Mouse (Mus musculus) neural tube, embryonic 13.5 days (tissue): ENCODE results near the gene Gm20388. TPM values are rescaled to one million over a fixed set of nuclear protein-coding genes. Genes with fewer than 3 reads are reported as not detected.

Experiments
- ATAC-seq: fragments of 200-750 bp; cut with Nextera tagmentation; 2 replicates; pipeline ENCODE4 v1.8.0; 2017; ENCODE audit warnings: low read depth, mild to moderate bottlenecking, moderate TSS enrichment, moderate library complexity
- H3K27ac ChIP-seq: fragments of 300-500 bp; sonication (generic); replicated peaks from 2 replicates; pipeline ENCODE4 v1.5.1; 2015; ENCODE audit warnings: moderate library complexity, mild to moderate bottlenecking, inconsistent platforms
- H3K27me3 ChIP-seq: fragments of 300-500 bp; sonication (generic); 2 replicates; pipeline ENCODE4 v1.6.1; 2015; ENCODE audit warnings: mild to moderate bottlenecking, inconsistent platforms
- H3K36me3 ChIP-seq: fragments of 300-500 bp; sonication (generic); 2 replicates; pipeline ENCODE4 v1.6.1; 2015; ENCODE audit warnings: mild to moderate bottlenecking, inconsistent platforms
- H3K4me1 ChIP-seq: fragments of 300-500 bp; sonication (generic); replicated peaks from 2 replicates; pipeline ENCODE4 v1.6.1; 2015; ENCODE audit warnings: inconsistent platforms
- H3K4me2 ChIP-seq: fragments of 300-500 bp; sonication (generic); 2 replicates; pipeline ENCODE4 v1.6.1; 2015; ENCODE audit warnings: inconsistent platforms, mild to moderate bottlenecking, moderate library complexity
- H3K4me3 ChIP-seq: fragments of 300-500 bp; sonication (generic); 2 replicates; pipeline ENCODE4 v1.5.1; 2015; ENCODE audit warnings: mild to moderate bottlenecking, inconsistent platforms
- H3K9ac ChIP-seq: fragments of 300-500 bp; sonication (generic); 2 replicates; pipeline ENCODE4 v1.6.1; 2015; ENCODE audit warnings: moderate library complexity, mild to moderate bottlenecking, inconsistent platforms
- H3K9me3 ChIP-seq: fragments of 300-500 bp; sonication (generic); 2 replicates; pipeline ENCODE4 v1.6.1; 2016; ENCODE audit warnings: inconsistent platforms
- WGBS: fragments of 180-500 bp; shearing (Covaris S2); methylation state at CpG from one replicate; pipeline ENCODE4 v1.1.7; 2015; 5-methylcytosine and 5-hydroxymethylcytosine counted together
- polyA plus RNA-seq: library from polyadenylated mRNA; unstranded; fragments of >200 nt; fragmentation: Nextera tagmentation; extraction: Ambion mirVana; gene quantifications from 2 replicates; pipeline ENCODE4 v1.2.1, GENCODE M21; 2015

The Gm20388 gene
- polyA plus RNA-seq, 1 experiment from 2014 or later: 0.27 TPM

GRCm38 (mm10) chr8:120473729-120474364, 563.2 kb downstream of the Gm20388 start:
- ATAC-seq: no peak
- H3K27me3 ChIP-seq: no peaks in the 10 kb centered on the region
- no peaks in the 10 kb centered on the region for H3K36me3 ChIP-seq
- H3K4me3 ChIP-seq: no peak overlapping the region
- H3K4me2 ChIP-seq: no peak overlapping the region
- H3K9me3 ChIP-seq: no peaks in the 10 kb centered on the region
- 79% methylated on average over 13 of the region's 13 CpGs for WGBS
- H3K27ac ChIP-seq: no peak overlapping the region
- H3K4me1 ChIP-seq: peaks cover 87% of the 10 kb centered on the region
- H3K9ac ChIP-seq: no peak overlapping the region

- WGBS: 84% methylated on average over 11 of the region's 11 CpGs
- no peaks in the 10 kb centered on the region for H3K36me3 ChIP-seq
- H3K4me1 ChIP-seq: peaks cover 89% of the 10 kb centered on the region
- 0 out of 2 replicates have a peak overlapping the region, but pooled peaks have one; percentile 52 for H3K27ac ChIP-seq
- no peaks in the 10 kb centered on the region for H3K9me3 ChIP-seq
- no peak overlapping the region for H3K9ac ChIP-seq
- H3K4me3 ChIP-seq: no peak overlapping the region
- H3K4me2 ChIP-seq: no peak overlapping the region
- H3K27me3 ChIP-seq: no peaks in the 10 kb centered on the region
- ATAC-seq: no peak
These were observed 564.0 kb downstream of the Gm20388 start for GRCm38 (mm10) chr8:120474496-120475235.

- peaks cover 79% of the 10 kb centered on the region for H3K4me1 ChIP-seq
- no peak for ATAC-seq
- H3K27ac ChIP-seq: peak overlapping the region; percentile 86; the same call in 1 of the 2 replicates
- H3K27me3 ChIP-seq: no peaks in the 10 kb centered on the region
- no peaks in the 10 kb centered on the region for H3K9me3 ChIP-seq
- no peak overlapping the region for H3K4me3 ChIP-seq
- WGBS: 87% methylated on average over 10 of the region's 10 CpGs
- no peak overlapping the region for H3K4me2 ChIP-seq
- no peak overlapping the region for H3K9ac ChIP-seq
- no peaks in the 10 kb centered on the region for H3K36me3 ChIP-seq
These were observed 565.0 kb downstream of the Gm20388 start for GRCm38 (mm10) chr8:120475462-120476201.

- no peaks in the 10 kb centered on the region for H3K9me3 ChIP-seq
- 0 out of 2 replicates have a peak overlapping the region, but pooled peaks have one; percentile 4 for H3K4me2 ChIP-seq
- H3K4me3 ChIP-seq: no peak overlapping the region
- H3K9ac ChIP-seq: no peak overlapping the region
- 21% methylated on average over 25 of the region's 25 CpGs for WGBS
- peak overlapping the region; percentile 86 for H3K27ac ChIP-seq
- no peak for ATAC-seq
- peaks cover 72% of the 10 kb centered on the region for H3K4me1 ChIP-seq
- no peaks in the 10 kb centered on the region for H3K36me3 ChIP-seq
- H3K27me3 ChIP-seq: no peaks in the 10 kb centered on the region
These were observed 566.3 kb downstream of the Gm20388 start for GRCm38 (mm10) chr8:120476711-120477575.

- 91% methylated on average over 11 of the region's 11 CpGs for WGBS
- ATAC-seq: no peak
These were observed 568.1 kb downstream of the Gm20388 start for GRCm38 (mm10) chr8:120478754-120479153.

GRCm38 (mm10) chr8:120479691-120480090, 569.0 kb downstream of the Gm20388 start:
- H3K4me3 ChIP-seq: no peak overlapping the region
- peaks cover 62% of the 10 kb centered on the region for H3K4me1 ChIP-seq
- no peak overlapping the region for H3K4me2 ChIP-seq
- WGBS: 84% methylated on average over 4 of the region's 4 CpGs
- no peak for ATAC-seq
- H3K27me3 ChIP-seq: no peaks in the 10 kb centered on the region
- H3K9ac ChIP-seq: no peak overlapping the region
- no peak overlapping the region for H3K27ac ChIP-seq
- no peaks in the 10 kb centered on the region for H3K36me3 ChIP-seq
- H3K9me3 ChIP-seq: no peaks in the 10 kb centered on the region

More at GRCm38 (mm10) chr8:120478754-120479153, 568.1 kb downstream of the Gm20388 start:
- Histone ChIP-seq H3K9ac (no peak overlapping the region), H3K4me3 (no peak overlapping the region), H3K27me3 (no peaks in the 10 kb centered on the region), H3K4me2 (no peak overlapping the region), H3K36me3 (no peaks in the 10 kb centered on the region), H3K9me3 (no peaks in the 10 kb centered on the region), H3K27ac (no peak overlapping the region), H3K4me1 (peaks cover 62% of the 10 kb centered on the region)

GRCm38 (mm10) chr8:120482015-120482689, 571.5 kb downstream of the Gm20388 start:
- no peaks in the 10 kb centered on the region for H3K36me3 ChIP-seq
- H3K4me3 ChIP-seq: no peak overlapping the region
- WGBS: 85% methylated on average over 9 of the region's 9 CpGs
- no peak overlapping the region; the same call in 1 of the 2 replicates for H3K9ac ChIP-seq
- no peak overlapping the region for H3K27ac ChIP-seq
- no peak for ATAC-seq
- peaks cover 66% of the 10 kb centered on the region for H3K4me1 ChIP-seq
- no peaks in the 10 kb centered on the region for H3K27me3 ChIP-seq
- no peaks in the 10 kb centered on the region for H3K9me3 ChIP-seq
- H3K4me2 ChIP-seq: no peak overlapping the region

- H3K27me3 ChIP-seq: no peaks in the 10 kb centered on the region
- 0 out of 2 replicates have a peak overlapping the region, but pooled peaks have one; percentile 91 for H3K4me2 ChIP-seq
- H3K9me3 ChIP-seq: no peaks in the 10 kb centered on the region
- no peak overlapping the region for H3K4me3 ChIP-seq
- 0 out of 2 replicates have a peak, but pooled peaks have one; percentile 9 for ATAC-seq
- peak overlapping the region; percentile 99 for H3K27ac ChIP-seq
- 15% methylated on average over 6 of the region's 6 CpGs for WGBS
- H3K4me1 ChIP-seq: peaks cover 50% of the 10 kb centered on the region
- H3K9ac ChIP-seq: peak overlapping the region; percentile 93
- H3K36me3 ChIP-seq: no peaks in the 10 kb centered on the region
These were observed 573.8 kb downstream of the Gm20388 start for GRCm38 (mm10) chr8:120484460-120484859.

GRCm38 (mm10) chr8:120485116-120485515, 574.5 kb downstream of the Gm20388 start:
- Histone ChIP-seq H3K36me3 (no peaks in the 10 kb centered on the region), H3K9me3 (no peaks in the 10 kb centered on the region), H3K4me1 (peaks cover 56% of the 10 kb centered on the region), H3K9ac (peak overlapping the region; percentile 93), H3K27me3 (no peaks in the 10 kb centered on the region), H3K27ac (peak overlapping the region; percentile 99), H3K4me3 (no peak overlapping the region), H3K4me2 (peak overlapping the region; percentile 91; the same call in 1 of the 2 replicates)
- 0 out of 2 replicates have a peak, but pooled peaks have one; percentile 2 for ATAC-seq
- 21% methylated on average over 6 of the region's 6 CpGs for WGBS

GRCm38 (mm10) chr8:120485551-120486476, 575.2 kb downstream of the Gm20388 start:
- 11% methylated on average over 21 of the region's 21 CpGs for WGBS
- H3K9ac ChIP-seq: peak overlapping the region; percentile 93

More at GRCm38 (mm10) chr8:120485551-120486476, 575.2 kb downstream of the Gm20388 start:
- peak overlapping the region; percentile 96 for H3K4me3 ChIP-seq
- H3K27ac ChIP-seq: peak overlapping the region; percentile 99
- ATAC-seq: no peak
- peak overlapping the region; percentile 91 for H3K4me2 ChIP-seq
- H3K9me3 ChIP-seq: no peaks in the 10 kb centered on the region
- H3K27me3 ChIP-seq: no peaks in the 10 kb centered on the region
- H3K4me1 ChIP-seq: peaks cover 63% of the 10 kb centered on the region
- no peaks in the 10 kb centered on the region for H3K36me3 ChIP-seq
